Mouse (Mus musculus): ENCODE data around the gene Cdsn. TPM values are rescaled to one million over a fixed set of nuclear protein-coding genes. Genes with fewer than 3 reads are reported as not detected.
A peak's percentile ranks its signal among the peaks of the same experiment; 100 is the strongest.
"Not testable (repeated sequence)": the region's sequence is repeated elsewhere in the genome, so short reads cannot be mapped to it uniquely, and the experiment has no call there.

The Cdsn gene
- total RNA-seq (2021): under 1 TPM; 0.41 to 0.47 TPM

DNA sequence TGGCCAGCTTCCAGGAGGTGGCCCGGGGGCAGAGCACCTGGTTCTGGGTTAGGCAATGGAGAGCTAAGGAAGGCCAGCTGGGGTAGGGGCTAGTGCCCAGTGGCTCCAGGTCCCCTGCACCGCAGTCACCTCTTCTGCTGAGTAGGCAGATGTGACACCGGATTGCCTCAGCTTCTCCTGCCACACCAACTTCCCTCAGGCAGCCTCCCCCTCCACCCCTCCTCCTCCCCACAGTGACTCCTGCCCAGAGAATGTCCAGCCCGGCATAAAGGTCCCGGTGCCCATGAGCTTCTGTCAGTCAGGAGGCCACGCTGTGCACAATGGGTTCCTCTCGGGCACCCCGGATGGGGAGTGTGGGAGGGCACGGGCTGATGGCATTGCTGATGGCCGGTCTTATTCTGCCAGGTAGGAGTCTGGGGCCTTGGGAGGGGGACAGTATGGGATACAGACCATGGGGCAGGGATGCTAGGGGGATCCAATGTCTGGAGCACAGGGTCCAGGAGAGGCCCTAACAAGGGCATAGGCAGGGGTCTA, at the start of gene Cdsn:
Gene Cdsn, plus strand, starts transcription at position 248 of the 534 bp plus-strand sequence.
- DNase-seq (ENCODE audit: extremely low spot score in 1 of 2, low spot score in 2 of 2): no peak
- intact Hi-C loops (cut with DNase I): no loop called here

DNA sequence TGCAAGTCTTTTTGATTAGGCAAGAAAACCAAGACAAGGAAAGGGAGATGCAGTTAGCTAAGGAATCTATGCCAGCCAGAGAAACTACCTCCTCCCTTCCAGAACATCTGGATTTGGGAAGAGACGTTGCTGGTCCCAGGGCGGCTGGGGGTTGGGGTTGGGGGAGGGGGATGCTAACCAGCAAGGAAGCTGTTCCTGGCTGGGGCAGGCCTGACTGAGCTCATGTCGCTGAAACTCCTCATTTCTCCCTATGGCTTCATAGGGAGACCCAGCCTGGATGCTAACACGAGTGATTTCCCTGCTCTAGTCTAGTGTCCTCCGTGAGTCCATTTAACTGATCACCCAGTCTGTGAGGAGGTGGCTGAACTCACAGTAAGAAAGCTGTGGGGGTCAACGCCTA, 49.7 kb upstream of the Cdsn start:
- intact Hi-C loops (cut with DNase I): no loop called here
- no peak for DNase-seq (ENCODE audit: extremely low spot score in 1 of 2, low spot score in 2 of 2)

DNA sequence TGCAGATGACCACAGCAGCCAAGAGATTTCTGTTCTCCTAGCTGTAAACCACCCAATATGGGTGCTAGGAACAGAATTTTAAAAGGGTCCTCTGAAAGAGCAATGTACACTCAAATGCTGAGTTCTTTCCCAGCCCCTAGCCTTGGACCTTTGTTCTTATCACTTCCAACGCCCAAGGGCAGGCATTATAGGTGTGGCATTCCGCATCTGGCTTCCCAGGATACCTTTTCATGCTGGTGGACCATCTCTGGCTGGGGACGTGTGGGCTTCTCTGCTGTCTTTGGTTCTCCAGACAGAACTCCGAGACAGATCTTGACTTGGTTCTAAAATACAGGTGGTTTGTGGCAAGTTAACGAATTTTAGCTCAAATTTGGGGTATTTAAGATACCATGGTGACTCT, 49.2 kb upstream of the Cdsn start:
- no peak for DNase-seq (ENCODE audit: extremely low spot score in 1 of 2, low spot score in 2 of 2)
- intact Hi-C loops (cut with DNase I): no loop called here

DNA sequence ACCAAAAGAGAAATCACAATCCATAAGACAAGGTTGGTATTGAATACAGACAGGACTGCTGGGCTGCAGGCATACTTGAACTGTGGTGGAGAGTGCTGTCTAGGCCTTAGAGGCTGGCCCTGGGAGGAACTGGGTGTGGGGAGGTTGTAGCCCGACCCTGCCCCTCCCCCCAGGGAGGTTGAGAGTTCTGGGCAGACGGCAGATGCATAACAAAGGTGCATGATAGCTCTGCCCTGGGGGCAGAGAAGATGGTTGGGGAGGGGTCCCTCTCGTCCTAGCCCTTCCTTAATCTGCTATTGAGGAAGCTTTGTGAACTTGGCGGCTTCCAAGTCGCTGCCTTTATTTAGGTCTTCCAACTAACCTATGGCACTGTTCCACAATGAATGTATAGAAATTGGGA, 48.1 kb upstream of the Cdsn start:
- intact Hi-C loops (cut with DNase I): no loop called here
- DNase-seq (ENCODE audit: extremely low spot score in 1 of 2, low spot score in 2 of 2): no peak

DNA sequence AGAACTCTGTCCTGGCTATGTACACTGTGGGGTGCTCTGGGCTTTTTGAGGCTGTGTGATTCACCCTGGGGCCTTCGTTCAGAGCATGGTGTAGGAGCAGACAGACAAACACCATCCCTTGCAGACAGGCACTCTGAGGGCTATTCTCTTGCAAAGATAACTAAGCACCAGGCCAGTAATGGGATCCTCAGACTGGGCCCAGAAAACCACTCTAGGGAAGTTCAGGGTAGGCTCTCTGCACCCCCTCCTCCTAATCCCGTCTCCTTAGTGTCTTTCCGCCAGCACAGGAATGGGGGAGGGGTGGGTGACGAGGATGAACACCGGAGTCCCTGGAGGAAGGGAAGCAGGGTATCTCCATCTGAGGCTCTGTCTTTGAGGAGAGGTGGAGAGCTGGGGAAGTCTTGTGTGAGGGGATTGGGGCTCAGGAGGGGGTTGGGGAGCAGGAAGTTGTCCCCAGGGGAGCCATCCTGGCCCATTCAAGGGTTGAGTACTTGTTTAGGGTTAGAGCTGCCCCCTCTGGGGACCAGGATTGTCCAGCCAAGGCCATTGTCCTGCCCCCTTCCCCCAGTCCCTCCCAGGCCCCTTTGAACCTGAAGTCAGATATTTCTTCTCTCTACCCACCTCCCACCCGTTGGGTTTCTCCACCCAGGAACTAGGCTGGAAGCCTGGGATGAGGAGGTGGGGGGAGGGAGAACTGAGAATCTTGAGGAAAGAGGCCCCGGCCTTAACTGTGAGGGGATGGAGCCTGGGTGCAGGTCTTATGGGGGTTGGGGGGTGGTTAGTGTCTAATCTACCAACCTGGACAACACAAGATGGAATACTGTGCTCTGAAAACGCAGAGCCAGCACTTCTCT, 47.1 kb upstream of the Cdsn start:
- intact Hi-C loops (cut with DNase I): no loop called here
- DNase-seq (ENCODE audit: extremely low spot score in 1 of 2, low spot score in 2 of 2): no peak

DNA sequence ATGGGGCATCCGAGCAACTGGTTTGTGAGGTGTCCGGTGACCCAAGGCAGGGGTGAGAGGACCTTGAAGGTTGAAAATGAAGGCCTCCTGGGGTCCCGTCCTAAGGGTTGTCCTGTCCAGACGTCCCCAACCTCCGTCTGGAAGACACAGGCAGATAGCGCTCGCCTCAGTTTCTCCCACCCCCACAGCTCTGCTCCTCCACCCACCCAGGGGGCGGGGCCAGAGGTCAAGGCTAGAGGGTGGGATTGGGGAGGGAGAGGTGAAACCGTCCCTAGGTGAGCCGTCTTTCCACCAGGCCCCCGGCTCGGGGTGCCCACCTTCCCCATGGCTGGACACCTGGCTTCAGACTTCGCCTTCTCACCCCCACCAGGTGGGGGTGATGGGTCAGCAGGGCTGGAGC, 46.2 kb upstream of the Cdsn start, which contains the start of gene Pou5f1:
Gene Pou5f1, plus strand, starts transcription at position 243 of the 400 bp plus-strand sequence.
- no peak for DNase-seq (ENCODE audit: extremely low spot score in 1 of 2, low spot score in 2 of 2)
- intact Hi-C loops (cut with DNase I): no loop called here

DNA sequence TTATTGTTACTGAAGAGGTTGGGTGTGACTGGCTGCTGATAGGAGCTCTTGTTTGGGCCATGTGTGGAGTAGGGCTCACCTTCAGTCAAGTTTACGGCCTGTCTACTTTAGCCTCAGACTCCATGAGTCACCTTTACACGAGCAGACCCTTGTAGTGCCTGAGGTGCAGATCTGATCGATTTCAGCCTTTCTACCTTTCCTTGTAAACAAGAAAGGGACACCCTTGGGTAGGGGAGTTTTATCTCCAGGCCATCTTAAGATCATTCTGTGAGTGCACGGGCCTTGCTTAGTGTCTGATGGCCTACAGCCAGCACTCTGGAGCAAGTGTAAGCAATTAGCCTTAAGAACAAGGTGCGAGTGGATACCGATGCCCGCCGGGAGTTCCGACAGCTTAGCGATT, 45.0 kb upstream of the Cdsn start:
- intact Hi-C loops (cut with DNase I): no loop called here

DNA sequence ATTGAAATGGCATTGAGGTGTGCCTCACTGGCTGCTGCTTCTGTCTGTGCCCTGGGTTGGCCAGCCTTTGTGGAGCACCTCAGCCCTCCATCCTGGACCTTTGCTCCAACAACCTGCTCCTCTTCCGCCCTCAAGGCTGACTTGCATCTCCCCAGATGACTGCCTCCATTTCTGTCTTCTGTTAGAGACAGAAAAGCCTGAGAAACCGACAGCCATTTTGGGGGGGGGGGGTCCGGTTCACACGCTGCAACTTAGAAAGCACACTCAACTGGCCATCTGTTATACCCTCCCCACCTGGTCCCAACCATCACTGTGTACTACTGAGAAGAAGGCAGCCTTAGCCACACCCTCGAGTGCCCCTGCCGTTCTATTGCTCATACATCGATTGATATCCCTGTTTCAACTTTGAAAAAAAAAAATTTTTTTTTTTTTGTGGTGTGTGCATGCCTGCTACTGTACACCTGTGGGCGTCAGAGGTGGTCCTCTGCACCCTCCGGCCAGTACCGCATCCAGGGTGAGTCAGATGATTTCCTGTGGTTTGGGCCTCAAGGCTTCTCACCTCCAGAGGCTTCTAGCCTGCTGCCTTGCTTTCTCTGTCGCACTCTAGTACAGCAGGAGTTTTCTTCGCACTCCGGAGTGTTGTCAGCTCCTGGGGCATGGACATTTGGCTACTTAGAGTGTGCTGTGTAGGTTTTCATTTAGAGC, 44.2 kb upstream of the Cdsn start:
- intact Hi-C loops (cut with DNase I): no loop called here

More for the DNA sequence above, 45.0 kb upstream of the Cdsn start:
- no peak for DNase-seq (ENCODE audit: extremely low spot score in 1 of 2, low spot score in 2 of 2)

DNA sequence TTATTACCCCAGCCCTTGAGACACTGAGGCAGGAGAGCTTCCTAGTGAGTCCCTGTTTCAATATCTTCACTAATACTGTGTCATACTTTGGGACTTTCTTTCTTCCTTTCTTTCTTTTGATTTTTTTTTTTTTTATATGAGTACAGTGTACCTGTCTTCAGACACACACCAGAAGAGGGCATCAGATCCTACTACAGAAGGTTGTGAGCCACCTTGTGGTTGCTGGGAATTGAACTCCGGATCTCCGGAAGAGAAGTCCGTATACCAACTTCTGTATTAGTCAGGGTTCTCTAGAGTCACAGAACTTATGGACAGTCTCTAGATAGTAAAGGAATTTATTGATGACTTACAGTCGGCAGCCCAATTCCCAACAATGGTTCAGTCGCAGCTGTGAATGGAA, 43.6 kb upstream of the Cdsn start:
- DNase-seq (ENCODE audit: extremely low spot score in 1 of 2, low spot score in 2 of 2); intact Hi-C loops (cut with DNase I): not testable (repeated sequence)

More for the DNA sequence above, 44.2 kb upstream of the Cdsn start:
- DNase-seq (ENCODE audit: extremely low spot score in 1 of 2, low spot score in 2 of 2): no peak

DNA sequence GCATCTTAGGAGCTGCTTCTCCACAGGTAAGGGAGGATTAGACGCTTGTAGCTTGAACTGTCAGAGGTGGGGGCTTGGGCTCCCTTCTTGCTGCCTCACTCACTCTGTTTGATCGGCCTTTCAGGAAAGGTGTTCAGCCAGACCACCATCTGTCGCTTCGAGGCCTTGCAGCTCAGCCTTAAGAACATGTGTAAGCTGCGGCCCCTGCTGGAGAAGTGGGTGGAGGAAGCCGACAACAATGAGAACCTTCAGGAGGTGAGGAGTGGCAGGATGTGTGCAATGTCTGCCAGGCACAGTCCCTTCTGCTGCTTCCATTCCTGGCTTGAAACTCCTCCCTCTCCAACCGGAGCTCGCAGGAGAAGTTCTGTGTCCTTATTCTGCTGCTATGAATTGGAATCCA, 42.6 kb upstream of the Cdsn start:
- DNase-seq (ENCODE audit: extremely low spot score in 1 of 2, low spot score in 2 of 2): no peak
- intact Hi-C loops (cut with DNase I): no loop called here

DNA sequence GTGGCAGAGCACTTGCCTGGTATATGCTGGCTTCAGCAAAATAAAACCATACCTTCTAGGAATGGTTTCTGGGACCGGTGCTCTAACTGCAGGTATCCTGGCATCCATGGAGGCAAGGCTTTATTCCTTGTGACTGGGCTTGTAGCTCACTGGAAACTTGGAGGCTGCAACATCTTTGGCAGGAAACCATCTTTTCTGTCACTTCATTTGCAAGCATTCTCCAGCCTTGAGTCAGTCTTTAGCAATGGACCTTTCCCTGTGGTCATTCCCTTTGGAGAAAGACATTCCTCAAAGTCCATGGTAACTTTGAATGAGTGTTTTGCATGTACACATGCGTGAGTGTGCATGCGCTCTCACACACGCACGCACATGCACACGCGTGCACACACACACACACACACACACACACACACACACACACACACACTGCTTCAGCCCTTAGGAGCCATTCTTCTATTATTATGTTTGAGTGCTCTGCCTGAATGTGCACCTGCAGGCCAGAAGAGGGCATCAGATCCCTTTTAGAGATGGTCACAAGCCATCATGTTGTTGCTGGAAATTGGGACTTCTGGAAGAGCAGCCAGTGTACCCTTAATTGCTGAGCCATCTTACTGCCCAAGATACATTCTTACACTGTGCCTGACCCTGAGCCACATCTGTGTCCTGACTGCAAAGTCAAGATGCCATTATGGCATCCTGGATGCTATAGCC, 38.9 kb upstream of the Cdsn start:
- intact Hi-C loops (cut with DNase I): no loop called here
- DNase-seq (ENCODE audit: extremely low spot score in 1 of 2, low spot score in 2 of 2): no peak

DNA sequence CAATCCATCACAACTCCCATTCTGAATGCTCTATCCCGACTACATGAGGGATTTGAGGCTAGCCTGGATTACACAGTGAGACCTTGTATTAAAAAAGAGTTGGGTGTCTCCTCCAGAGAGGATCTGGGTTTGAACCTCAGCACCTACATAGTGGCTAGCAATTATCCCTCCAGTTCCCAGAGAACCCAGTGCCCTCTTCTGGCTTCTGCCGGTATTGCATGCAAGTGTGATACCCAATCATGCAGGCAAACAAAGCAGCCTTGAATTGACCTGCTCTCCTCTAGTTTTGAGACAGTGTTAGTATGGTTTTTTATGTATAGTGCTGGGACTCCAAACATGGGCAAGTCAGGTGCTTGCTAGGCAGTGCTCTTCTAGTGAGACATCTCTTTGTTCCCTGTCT, 38.0 kb upstream of the Cdsn start:
- intact Hi-C loops (cut with DNase I): no loop called here
- DNase-seq (ENCODE audit: extremely low spot score in 1 of 2, low spot score in 2 of 2): peak; percentile 23 to 73

DNA sequence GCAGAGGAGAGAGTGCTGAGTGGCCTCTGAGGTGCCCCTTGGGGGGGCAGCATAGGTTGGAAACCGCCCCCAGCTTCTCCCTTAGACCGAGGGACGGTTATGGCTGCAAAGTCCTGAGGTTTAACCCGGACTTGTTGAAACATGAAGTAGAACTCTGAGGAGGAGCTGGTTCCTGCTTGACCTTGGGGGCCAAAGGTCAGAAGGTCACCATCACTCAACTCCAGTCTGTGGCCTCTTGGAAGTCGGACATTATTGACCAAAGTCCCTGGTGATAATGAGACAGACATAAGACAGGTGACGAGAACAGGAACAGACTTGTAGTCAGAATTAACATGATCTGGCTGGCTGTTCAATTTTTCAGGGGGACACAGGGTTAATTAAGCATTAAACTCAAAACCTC, 37.2 kb upstream of the Cdsn start:
- intact Hi-C loops (cut with DNase I): no loop called here
- DNase-seq (ENCODE audit: extremely low spot score in 1 of 2, low spot score in 2 of 2): no peak

DNA sequence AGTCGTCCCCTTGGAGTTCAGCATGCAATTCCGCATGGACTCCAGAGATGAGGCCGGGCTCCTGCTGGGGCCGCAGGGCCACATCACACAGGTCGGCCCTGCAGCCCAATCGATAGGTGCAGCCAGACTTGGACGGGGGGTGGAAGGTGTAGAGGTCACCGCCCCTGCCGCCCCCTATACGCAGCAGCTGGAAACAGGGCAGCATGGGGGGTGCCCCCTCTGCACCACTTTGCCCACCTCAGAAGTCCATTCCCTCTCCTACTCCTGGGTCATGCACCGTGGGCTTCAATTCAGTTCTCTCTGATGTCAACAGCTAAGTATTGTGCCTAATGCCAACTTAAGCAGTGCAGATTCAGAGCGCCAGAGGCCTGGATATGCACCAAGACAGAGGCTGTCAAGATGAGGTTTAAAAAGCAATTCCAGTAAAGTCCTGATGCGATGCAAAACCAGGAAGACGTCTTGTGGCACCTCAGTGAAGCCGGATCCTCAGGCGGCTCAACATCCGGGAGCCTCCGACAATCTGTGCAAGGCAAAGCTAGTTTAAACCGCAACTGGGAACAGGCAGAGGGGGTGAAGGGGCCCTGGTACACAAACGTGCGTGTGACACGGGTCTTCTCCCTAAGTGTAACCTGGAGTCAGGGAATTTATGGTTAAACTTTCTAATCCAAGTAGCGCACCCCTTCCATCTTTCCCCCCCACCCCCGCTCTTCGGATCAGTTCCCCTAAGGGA, 35.9 kb upstream of the Cdsn start:
- DNase-seq (ENCODE audit: extremely low spot score in 1 of 2, low spot score in 2 of 2): peak; percentile 7 to 62
- intact Hi-C loops (cut with DNase I): no loop called here

DNA sequence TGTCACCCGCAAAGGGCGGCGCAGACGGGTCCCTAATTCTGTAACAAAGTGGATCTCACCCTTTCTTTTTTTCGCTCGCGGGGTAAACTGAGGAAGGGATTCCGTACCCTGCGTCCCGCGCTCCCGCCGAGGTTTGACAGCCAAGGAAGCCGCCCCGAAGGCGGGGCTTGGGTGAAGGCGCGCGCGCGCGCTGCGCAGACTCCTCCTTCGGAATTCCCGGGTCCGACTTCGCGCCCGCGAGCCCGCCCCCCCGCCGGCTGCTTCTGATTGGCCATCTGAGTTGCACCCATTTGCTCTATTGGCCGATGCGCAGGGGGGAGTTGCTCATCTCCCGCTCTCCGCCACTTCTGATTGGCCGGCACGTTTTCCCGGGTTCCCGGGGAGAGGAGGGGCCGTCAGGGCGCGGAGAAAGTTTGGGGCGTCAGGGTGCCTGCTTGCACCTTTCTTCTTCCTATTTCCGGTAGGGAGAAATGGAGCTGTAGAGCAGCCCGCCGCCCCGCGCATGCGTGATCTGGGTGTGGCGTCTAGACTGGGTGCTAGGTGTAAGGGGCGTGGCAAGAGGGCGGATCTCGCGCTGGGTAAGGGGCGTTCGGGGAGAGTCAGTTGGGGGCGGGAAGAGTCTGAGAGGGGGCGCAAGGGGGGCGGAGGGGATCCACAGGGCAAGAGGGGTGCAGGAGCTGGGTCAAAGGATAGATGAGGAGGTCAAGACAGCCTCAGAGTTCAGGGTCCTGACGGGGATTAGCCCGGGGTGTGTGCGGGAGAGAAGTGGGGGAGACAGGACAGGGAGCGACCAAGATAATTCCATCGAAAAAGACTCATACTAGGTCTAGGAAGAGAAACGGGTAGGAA, 35.1 kb upstream of the Cdsn start, which contains the start of the genes Tcf19 and Cchcr1:
Gene Tcf19, minus strand, starts transcription at position 173 of the 849 bp plus-strand sequence.
Gene Cchcr1, plus strand, starts transcription at position 449 of the 849 bp plus-strand sequence.
- intact Hi-C loops (cut with DNase I): no loop called here
- DNase-seq (ENCODE audit: extremely low spot score in 1 of 2, low spot score in 2 of 2): peak; percentile 94 to 98

DNA sequence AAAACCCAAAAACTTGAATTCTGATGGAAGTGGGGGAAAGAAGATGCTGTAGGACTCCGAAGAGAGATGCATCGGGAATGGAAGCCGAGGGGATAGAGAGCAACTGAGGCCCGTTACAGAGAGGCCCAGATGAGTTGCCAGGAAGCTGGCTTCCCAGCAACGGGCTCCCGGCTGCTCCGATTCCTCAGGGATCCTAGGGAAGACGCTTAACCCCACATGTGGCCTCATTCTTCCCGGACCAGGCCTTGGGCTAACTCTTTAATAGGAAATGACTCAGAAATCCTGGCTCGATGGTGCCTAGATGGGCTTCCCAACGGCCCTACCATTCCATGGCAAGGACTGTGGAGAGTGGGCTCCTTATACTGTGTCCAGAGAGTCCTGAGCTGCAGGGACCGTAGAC, 34.4 kb upstream of the Cdsn start:
- intact Hi-C loops (cut with DNase I): no loop called here
- no peak for DNase-seq (ENCODE audit: extremely low spot score in 1 of 2, low spot score in 2 of 2)

DNA sequence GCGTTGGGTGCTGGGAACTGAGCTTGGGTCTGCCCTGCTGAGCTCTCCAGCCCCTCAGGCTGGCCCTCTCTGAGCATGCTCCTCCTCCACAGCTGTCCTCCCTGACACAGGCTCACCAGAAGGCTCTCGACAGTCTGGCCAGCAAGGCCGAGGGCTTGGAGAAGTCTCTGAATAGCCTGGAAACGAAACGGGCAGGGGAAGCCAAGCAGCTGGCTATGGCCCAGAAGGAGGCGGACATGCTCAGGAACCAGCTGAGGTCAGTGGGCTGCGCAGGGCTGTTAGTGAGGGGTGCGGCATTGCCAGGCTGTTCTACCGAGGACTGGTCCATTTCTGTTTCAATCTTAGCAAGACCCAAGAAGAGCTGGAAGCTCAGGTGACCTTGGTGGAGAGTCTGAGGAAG, 27.6 kb upstream of the Cdsn start:
- intact Hi-C loops (cut with DNase I): no loop called here
- no peak for DNase-seq (ENCODE audit: extremely low spot score in 1 of 2, low spot score in 2 of 2)

DNA sequence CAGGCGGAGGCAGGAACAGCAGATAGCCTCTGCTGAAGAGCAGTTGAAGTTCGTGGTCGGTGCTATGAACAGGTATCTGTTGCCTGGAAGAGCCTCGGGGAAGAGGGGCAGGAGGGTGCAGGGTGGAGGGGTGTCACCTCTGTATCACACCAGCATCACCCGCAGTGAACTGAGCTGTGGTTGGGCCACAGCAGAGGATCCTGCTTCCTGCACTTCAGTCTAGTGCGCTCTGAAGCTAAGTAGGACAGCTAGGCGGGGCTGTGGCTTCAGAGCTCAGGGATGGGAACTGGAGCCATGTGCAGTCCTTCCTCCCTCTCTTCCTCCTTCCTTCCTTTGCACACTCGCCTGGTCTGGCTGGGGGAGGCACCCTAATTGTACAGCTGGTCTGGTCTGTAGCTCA, 25.3 kb upstream of the Cdsn start:
- no peak for DNase-seq (ENCODE audit: extremely low spot score in 1 of 2, low spot score in 2 of 2)
- intact Hi-C loops (cut with DNase I): no loop called here
